Mouse (Mus musculus): Measurements from ENCODE around the gene Clec4b1.
"Not testable (repeated sequence)": the region's sequence is repeated elsewhere in the genome, so short reads cannot be mapped to it uniquely, and the experiment has no call there.

Clec4b1 gene

DNA sequence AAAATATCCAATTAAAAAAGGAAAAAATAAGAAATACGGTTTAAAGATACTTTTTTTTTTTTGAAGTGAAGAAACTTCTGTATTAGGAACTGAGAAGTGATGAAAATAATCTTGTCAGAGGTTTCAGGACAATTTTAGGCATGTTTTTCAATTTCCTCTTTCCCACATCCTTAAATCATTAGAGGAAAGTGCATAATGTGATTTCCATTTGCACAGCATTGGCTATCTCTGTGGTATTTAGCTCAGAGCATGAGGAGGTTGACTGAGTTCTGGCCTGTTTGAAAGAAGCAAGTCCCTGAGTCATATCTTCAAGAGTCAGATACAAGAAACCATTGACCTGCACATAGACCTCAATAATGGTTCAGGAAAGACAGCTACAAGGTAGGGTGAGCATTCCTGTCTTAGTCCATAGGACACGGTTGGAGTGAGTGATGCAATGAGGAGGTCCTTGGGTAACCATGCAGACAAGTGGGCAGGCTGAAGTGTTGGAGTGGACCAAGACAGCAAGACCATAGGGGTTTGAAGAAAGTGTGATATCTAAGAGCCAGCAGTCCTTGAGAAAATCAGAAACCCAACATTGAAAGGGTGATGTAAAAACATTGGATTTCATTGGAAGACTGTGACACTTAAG lies at the start of gene Clec4b1:
TSS of gene Clec4b1 (plus strand) at position 221 of the 631 bp plus-strand sequence.
- DNase-seq (ENCODE audit: low read depth, low spot score) = no peak

DNA sequence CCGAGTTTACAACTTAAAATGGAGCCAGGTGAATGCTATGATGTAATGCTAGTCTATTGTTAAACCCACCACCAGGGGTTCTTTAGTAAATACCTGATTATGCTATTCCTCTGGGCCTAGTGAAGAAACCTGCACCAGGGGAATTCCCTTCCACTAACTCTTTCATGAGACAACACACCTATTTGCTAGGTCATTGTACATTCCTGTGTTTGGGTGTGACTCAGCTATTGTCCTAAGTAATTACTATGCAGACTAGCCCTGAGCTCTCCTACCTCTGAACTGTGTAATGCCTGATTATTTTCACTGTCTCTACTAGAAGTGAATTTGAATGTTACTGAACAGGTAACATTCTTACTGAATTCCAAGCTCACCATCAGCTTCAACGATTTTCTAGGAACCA lies 45.1 kb upstream of the Clec4b1 start:
- DNase-seq (ENCODE audit: low read depth, low spot score) = not testable (repeated sequence)

DNA sequence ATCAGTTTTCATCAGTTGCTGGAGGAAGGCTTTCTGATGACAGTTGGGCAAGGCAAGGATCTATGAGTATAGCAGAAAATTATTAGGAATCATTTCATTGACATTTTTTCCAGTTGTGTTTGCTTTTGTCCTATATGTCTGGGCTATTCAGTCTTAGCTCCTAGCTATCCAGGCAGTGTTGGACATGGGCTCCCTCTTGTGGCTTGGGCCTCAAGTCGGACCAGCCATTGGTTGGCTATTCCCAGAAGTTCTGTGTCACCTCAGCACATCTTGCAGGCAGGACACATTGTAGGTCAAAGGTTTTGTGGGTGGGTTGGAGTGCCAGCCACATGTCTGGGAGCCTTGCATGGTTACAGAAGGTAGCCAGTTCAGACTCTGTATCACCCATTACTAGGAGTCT lies 44.2 kb upstream of the Clec4b1 start:
- DNase-seq (ENCODE audit: low read depth, low spot score) = no peak

DNA sequence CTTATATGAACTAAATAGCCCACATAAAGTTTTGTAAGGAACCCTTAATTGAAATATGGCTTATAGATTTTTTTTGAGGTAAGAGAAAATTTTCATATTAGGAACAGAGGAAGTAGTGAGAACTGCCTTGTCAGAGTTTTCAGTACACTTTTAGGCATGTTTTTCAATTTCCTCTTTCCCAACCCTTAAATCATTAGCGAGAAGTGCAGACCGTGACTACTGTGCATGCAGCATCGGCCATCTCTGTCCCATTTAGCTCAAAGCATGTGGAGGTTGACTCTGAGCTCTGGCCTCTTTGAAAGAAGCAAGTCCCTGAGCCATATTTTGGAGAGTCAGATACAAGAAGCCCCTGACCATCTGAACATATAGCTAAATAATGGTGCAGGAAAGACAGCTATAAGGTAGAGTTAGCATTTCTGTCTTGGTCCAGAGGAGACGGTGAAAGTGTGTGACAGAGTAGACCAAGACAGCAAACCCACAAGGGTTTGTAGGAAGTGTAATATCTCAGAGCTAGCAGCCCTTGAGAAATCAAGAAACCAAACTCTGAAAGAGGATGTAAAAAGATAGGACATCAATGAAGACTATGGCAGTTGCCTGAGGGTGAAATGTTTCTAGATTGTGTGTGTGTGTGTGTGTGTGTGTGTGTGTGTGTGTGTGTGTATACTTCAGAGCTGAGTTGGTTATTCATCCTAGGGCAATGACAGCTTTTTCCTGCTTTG lies 45.5 kb downstream of the Clec4b1 start:
- no peak for DNase-seq (ENCODE audit: low read depth, low spot score)

DNA sequence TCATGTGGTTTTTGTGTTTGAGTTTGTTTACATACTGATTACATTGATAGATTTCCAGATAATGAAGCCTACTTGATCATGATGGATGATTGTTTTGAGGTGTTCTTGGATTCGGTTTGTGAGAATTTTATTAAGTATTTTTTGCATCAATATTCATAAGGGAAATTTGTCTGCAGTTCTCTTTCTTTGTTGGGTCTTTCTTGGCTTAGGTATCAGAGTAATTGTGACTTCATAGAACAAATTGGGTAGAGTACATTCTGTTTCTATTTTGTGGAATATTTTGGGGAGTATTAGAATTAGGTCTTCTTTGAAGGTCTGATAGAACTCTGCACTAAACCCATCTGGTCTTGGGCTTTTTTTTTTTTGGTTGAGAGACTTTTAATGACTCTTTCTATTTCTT lies 56.4 kb downstream of the Clec4b1 start, which contains the start of gene Clec4a2:
TSS of gene Clec4a2 (plus strand) at position 301 of the 400 bp plus-strand sequence.
- DNase-seq (ENCODE audit: low read depth, low spot score) = not testable (repeated sequence)
